Mouse (Mus musculus) bone marrow macrophage, adult 2 months (primary cell): ENCODE results near the gene Spaca7.

Experiments
- CTCF ChIP-seq: IDR thresholded peaks from 2 replicates; pipeline ENCODE4 v1.5.1; 2012; ENCODE audit warnings: low read depth, mild to moderate bottlenecking, low read length, moderate library complexity
- POLR2A ChIP-seq: IDR thresholded peaks from 2 replicates; pipeline ENCODE4 v1.6.1; 2012; ENCODE audit warnings: mild to moderate bottlenecking, low read depth, low read length, borderline replicate concordance

DNA sequence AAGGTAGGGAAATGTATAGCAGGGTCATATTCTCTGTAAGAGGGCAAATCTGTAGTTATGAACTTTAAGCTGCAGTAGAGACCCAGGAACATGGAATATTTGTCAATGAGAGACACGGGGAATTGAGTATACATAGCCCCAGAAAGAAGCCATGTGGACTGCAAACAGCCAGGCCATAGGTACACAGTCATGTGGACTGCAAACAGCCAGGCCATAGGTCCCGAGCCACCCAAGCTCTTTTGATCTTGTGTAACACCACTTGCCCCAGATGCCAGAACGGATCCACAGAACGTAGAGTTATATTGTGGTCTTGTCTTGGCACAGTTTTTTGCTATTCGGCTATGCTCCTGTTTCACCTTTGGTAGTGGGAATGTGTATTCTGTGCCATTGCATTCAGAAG lies 11.0 kb downstream of the Spaca7 start:
- no peak for TF ChIP-seq CTCF
- no peak for TF ChIP-seq POLR2A
